Mouse (Mus musculus): ENCODE results near the gene Mroh3.
A peak's percentile ranks its signal among the peaks of the same experiment; 100 is the strongest.

Mroh3 gene

GRCm38 (mm10) chr1:136228328-136229039 is 15.9 kb upstream of the Mroh3 start:
- no peak for DNase-seq

- no peak for DNase-seq
These were observed 15.2 kb upstream of the Mroh3 start for GRCm38 (mm10) chr1:136227870-136228269.

GRCm38 (mm10) chr1:136226626-136227025 is 14.0 kb upstream of the Mroh3 start:
- DNase-seq = no peak

DNA sequence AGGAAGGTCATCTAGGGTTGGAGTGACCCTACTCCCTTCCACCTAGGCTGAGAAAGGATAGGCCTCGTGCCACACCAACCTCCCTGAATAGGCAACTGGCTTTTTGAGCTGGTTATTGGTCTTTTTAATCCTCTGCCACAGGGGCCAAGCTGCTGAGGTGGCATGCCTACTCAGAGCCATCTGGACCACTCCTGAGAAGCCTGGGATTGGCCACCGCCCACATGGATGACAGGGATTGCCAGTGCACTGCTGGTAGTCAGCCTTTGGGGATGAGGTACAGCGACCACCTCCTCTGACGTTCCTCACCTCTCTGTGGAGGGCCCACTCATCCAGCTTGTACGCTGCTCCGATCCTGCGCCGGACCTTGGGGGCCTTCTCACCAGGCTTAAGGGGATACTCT is 13.2 kb upstream of the Mroh3 start:
- no peak for DNase-seq

- no peak for DNase-seq
These were observed 11.2 kb upstream of the Mroh3 start for GRCm38 (mm10) chr1:136223758-136224342.

DNA sequence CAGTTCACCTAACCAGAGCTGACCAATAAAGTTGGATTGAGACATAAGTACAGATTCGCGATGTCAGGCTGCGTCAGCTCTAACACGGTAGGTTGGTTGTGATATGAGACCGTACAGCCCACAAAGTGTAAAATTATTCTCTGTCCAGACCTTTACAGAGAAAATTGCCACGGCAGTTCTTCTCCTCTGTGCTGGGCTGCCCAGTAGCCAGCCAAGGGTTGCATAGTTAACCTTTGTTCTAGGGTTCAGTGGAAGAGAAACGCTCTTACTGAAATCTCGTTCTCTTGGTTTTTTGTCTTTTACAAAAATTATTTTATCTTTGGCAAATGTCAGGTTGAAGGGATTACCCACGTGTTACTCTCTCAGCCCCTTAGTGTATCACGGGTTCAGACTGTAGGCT is 9.8 kb upstream of the Mroh3 start:
- DNase-seq = no peak

GRCm38 (mm10) chr1:136220037-136220871 is 7.6 kb upstream of the Mroh3 start:
- DNase-seq = no peak

DNA sequence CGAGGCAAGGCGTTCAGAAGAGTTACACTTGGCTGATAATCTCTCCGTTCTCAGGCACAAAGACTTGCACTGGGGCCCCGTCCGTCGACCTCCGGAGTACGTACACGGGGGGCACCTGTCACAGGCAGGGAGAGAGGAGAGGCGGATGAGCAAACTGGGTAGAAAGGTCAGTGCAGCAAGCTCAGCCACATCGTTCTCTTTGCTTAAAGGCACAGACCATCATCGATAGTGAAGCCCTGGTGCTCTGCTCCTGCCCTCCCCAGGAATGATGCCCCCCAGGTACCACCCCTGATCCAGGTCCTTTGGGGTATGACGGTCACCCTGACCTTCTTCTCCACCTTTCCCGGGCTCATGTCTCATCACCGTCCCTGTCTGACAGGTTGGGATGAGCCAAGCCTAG is 1.7 kb upstream of the Mroh3 start:
- DNase-seq = no peak

- no peak for DNase-seq
These were observed 22.6 kb downstream of the Mroh3 start for GRCm38 (mm10) chr1:136190033-136190432.

GRCm38 (mm10) chr1:136179511-136180001 is 33.1 kb downstream of the Mroh3 start:
- DNase-seq = no peak

DNA sequence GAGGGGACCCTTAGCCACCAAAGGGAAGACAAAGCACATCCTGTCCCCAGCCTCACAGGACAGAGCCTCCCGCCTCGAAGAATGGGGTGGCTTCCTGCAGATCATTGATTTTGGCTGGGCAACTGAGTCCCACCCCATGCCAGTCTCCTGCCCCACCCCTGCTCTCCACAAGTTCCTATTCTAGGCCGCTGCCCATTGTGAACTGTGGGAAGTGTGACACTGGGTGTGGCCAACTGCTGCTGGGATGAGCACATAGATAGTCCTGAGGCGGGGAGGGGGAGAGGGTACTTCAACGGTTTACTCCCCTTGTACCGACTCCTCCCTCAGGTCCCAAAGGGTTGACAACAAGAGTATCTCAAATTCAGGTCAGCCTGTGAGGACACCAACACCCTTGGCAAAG is 33.9 kb downstream of the Mroh3 start:
- no peak for DNase-seq

DNA sequence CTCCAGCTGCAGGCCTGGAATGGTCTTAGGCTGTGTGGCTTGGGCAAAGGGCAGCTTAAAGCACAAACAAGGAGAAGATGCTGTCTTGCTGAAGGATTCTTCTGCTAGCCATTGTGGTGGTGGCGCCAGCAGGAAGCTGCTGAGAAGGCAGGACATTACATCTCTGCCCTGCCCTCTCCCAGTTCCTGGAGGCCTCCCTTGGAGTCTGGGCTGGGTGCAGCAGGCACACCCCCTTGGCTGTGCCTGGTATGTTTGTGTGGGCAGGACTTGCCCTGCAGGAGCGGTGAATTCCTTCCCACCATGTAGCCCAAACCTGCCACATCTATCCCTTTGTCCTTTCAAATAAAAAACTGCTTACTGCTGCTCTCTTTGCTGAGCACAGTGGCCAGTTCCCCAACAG is 35.5 kb downstream of the Mroh3 start:
- no peak for DNase-seq

- DNase-seq = no peak
These were observed 37.4 kb downstream of the Mroh3 start for GRCm38 (mm10) chr1:136175183-136175582.

DNA sequence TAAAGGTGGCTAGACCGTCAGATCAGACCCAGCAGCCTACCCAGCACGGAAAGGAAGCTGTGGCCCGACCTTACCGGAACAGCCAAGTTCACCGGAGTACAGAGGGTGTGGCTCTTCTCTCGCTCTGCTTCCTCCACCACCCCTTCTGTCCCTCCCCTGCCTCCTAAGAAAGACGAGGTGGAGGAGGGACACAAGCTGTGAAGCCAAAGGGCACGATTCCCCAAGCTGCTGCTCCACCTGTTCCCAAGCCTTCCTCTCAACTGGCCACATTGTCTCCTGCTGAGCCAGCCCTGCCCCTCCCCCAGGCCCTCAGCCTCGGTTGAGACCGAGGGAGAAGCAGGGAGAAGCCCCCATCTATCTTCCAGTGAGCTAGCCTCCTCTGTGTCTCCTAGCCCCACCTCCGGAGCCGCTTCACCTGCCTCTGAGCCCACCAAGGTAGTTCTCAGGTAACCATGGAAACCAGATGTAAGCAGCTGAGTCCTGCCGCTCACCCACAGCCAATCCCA is 38.5 kb downstream of the Mroh3 start:
- no peak for DNase-seq

DNA sequence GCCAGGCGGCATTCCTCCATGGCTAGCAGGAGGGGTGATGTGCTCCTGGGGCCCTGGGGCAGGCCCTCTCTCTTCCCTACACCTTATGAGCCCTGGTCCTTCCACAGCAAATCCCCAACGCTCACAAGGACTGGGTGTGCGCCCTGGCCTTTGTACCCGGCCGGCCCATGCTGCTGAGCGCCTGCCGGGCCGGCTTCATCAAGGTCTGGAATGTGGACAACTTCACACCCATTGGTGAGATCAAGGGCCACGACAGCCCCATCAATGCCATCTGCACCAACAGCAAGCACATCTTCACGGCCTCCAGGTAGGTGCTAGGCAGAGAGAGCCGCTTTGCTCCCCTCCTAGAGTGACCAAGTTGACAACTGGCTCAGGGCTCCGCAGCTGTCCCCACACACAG is 39.9 kb downstream of the Mroh3 start:
- no peak for DNase-seq

- peak; percentile 72 for DNase-seq
These were observed 42.5 kb downstream of the Mroh3 start for GRCm38 (mm10) chr1:136170109-136170508.

DNA sequence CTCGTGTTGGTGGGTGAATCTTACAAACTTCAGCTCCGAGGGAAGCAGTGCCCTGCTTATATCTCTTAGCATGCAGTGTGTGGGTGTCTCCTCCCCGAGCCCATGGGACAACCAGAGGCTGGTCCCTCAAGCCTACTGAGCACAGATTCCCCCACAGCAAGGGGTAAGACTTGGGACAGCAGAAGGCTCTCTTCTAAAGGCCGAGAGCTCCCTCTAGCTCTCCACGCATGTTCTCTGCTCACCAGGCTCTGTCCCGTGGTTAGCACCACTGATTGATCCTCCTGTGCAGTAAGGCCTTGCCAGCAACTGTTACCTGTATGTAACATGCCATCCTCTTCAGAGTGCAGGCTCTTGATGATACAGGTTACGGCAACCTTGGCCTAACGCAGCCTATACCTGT is 45.0 kb downstream of the Mroh3 start:
- no peak for DNase-seq

DNA sequence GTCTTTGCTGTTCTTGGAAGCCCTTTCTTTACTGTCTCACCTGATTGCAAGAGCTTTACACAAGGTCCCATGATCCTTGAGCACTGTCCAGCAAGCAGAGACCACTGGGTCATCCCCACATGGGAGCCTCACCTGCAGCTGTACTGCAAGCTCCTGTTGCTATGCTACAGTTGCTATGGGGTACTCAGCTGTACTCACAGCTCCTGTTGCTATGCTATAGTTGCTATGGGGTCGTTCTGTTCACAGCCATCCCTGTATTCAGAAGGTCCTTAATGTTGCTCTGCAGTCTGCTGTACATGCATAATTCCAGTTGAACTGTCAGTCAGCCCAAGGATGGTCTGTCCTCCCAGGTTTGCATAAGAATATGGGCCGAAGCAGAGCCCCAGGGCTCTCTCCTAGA is 47.2 kb downstream of the Mroh3 start:
- no peak for DNase-seq

GRCm38 (mm10) chr1:136161333-136161921 is 51.2 kb downstream of the Mroh3 start:
- DNase-seq = no peak

- DNase-seq = no peak
These were observed 51.7 kb downstream of the Mroh3 start for GRCm38 (mm10) chr1:136160930-136161329.

GRCm38 (mm10) chr1:136160297-136160696 is 52.3 kb downstream of the Mroh3 start:
- DNase-seq = no peak

- no peak for DNase-seq
These were observed 52.8 kb downstream of the Mroh3 start for GRCm38 (mm10) chr1:136159830-136160229.

DNA sequence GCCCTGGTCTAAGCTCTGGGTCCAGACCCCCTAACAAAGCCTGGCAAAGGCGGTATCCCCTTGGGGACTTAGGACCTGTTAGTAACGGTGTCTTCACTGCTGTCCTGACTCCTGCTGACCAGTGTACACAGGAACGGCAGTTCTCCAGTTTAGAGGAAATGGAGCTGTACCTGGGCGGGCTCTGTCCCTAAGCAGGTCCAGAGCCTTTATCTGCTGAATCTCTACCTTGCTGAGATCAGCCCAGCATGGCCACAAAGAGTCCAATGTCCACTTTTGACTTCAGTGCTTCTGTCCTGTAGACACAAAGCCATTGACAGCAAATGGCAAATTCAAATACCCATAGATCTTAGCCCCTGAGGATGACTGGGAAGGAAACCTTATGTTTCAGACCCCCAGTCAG is 55.7 kb downstream of the Mroh3 start:
- DNase-seq = no peak

All from right cerebral cortex, postnatal 25 days (tissue).